Mouse (Mus musculus): ENCODE measurements around the gene Prr13. TPM values are rescaled to one million over a fixed set of nuclear protein-coding genes. Genes with fewer than 3 reads are reported as not detected.

Gene Prr13
- polyA plus RNA-seq, 1 experiment: 978 TPM

- H3K4me1 ChIP-seq: peaks cover 16% of the 10 kb centered on the region
- H3K9me3 ChIP-seq: no peaks in the 10 kb centered on the region
- H3K4me3 ChIP-seq (replicated peaks): no peak overlapping the region
- H3K27me3 ChIP-seq (replicated peaks): no peaks in the 10 kb centered on the region
- TF ChIP-seq FLI1 (IDR thresholded peaks at IDR 0.05; ENCODE audit: low read length) (no peak), GATA1 (IDR thresholded peaks at IDR 0.05; ENCODE audit: borderline replicate concordance, low read length) (no peak)
- H3K36me3 ChIP-seq (replicated peaks; ENCODE audit: low read length): peaks cover 97% of the 10 kb centered on the region
Measured at GRCm38 (mm10) chr15:102501084-102501814, 42.4 kb downstream of the Prr13 start.

DNA sequence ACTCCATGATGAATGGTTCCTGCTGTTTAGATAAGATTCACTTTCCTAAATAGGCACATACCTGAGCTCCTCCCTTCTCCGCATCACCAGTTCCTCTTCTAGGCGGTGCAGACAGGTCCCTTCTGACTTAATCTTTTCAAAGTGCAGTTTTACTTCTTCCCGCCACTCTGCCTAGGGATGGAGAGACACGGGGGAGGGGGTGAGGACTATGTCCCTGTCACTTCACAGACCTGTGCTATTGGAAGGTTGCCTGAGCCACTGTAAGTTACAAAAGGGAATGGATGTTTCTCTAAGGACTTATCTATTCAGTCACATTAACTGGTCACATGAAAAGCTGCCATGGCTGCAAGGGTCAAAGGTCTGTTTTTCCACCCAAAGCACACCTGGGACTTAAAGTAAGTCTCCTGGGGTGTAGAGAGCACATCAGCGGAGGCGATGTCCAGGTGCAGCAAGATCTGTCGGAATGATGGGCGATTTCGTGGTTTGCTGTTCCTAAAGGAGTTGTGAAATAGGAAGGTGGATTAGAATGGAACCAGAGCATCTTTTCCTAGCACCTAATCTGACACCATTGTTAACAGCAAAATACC is 43.5 kb downstream of the Prr13 start:
- no peaks in the 10 kb centered on the region for H3K27me3 ChIP-seq (replicated peaks)
- no peak overlapping the region for H3K4me3 ChIP-seq (replicated peaks)
- H3K4me1 ChIP-seq: peaks cover 17% of the 10 kb centered on the region
- peaks cover 91% of the 10 kb centered on the region for H3K36me3 ChIP-seq (replicated peaks; ENCODE audit: low read length)
- no peaks in the 10 kb centered on the region for H3K9me3 ChIP-seq
- no peak for TF ChIP-seq GATA1 (IDR thresholded peaks at IDR 0.05; ENCODE audit: borderline replicate concordance, low read length)
- TF ChIP-seq FLI1 (IDR thresholded peaks at IDR 0.05; ENCODE audit: low read length): no peak

GRCm38 (mm10) chr15:102503447-102503846 is 44.6 kb downstream of the Prr13 start, which contains the start of gene Gm10337:
TSS of gene Gm10337 (plus strand) at chr15:102503722.
- Histone ChIP-seq H3K36me3 (replicated peaks; ENCODE audit: low read length) (peaks cover 82% of the 10 kb centered on the region), H3K9me3 (no peaks in the 10 kb centered on the region), H3K4me3 (replicated peaks) (no peak within 1 kb of the TSS), H3K4me1 (peaks cover 21% of the 10 kb centered on the region), H3K27me3 (replicated peaks) (no peaks in the 10 kb centered on the region)
- TF ChIP-seq GATA1 (IDR thresholded peaks at IDR 0.05; ENCODE audit: borderline replicate concordance, low read length) (no peak), FLI1 (IDR thresholded peaks at IDR 0.05; ENCODE audit: low read length) (no peak)

- no peak overlapping the region for H3K4me3 ChIP-seq (replicated peaks)
- no peak for TF ChIP-seq GATA1 (IDR thresholded peaks at IDR 0.05; ENCODE audit: borderline replicate concordance, low read length)
- TF ChIP-seq FLI1 (IDR thresholded peaks at IDR 0.05; ENCODE audit: low read length): no peak
- peaks cover 22% of the 10 kb centered on the region for H3K4me1 ChIP-seq
- no peaks in the 10 kb centered on the region for H3K9me3 ChIP-seq
- H3K36me3 ChIP-seq (replicated peaks; ENCODE audit: low read length): peaks cover 76% of the 10 kb centered on the region
- no peaks in the 10 kb centered on the region for H3K27me3 ChIP-seq (replicated peaks)
Measured at GRCm38 (mm10) chr15:102503924-102504782, 45.3 kb downstream of the Prr13 start.

- TF ChIP-seq FLI1 (IDR thresholded peaks at IDR 0.05; ENCODE audit: low read length): no peak
- TF ChIP-seq GATA1 (IDR thresholded peaks at IDR 0.05; ENCODE audit: borderline replicate concordance, low read length): no peak
- no peaks in the 10 kb centered on the region for H3K9me3 ChIP-seq
- H3K4me3 ChIP-seq (replicated peaks): no peak overlapping the region
- peaks cover 66% of the 10 kb centered on the region for H3K36me3 ChIP-seq (replicated peaks; ENCODE audit: low read length)
- H3K27me3 ChIP-seq (replicated peaks): no peaks in the 10 kb centered on the region
- H3K4me1 ChIP-seq: peaks cover 32% of the 10 kb centered on the region
Measured at GRCm38 (mm10) chr15:102505073-102505769, 46.4 kb downstream of the Prr13 start.

DNA sequence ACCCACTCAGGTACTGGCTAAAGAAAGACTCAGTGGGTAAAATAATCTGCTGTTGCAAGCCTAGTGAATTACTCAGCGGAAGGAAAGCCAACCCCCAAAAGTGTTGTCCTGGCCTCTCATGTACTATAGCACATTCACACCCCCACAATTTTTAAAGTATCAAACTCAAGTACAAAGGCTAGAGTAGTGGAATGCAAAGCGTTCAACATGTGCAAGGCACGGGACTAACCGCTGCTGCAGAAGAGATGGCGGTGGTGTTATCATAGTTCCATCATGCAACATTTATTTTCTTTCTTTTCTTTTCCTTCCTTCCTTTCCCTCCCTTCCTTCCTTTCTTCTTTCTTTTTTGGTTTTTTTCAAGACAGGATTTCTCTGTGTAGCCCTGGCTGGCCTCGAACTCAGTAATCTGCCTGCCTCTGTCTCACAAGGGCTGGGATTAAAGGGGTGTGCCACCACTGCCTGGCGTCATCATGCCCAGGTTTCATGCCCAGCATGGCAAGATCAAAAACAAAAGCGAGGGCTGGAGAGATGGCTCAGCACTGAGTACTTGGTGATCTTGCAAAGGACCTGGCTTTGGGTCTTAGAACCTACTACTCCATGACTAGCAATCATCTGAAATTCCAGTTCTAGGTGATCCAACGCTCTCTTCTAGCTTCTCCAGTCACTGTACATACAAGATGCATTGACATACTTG is 47.1 kb downstream of the Prr13 start:
- Histone ChIP-seq H3K9me3 (no peaks in the 10 kb centered on the region), H3K36me3 (replicated peaks; ENCODE audit: low read length) (peaks cover 59% of the 10 kb centered on the region), H3K4me1 (peaks cover 37% of the 10 kb centered on the region), H3K4me3 (replicated peaks) (no peak overlapping the region), H3K27me3 (replicated peaks) (no peaks in the 10 kb centered on the region)
- no peak for TF ChIP-seq GATA1 (IDR thresholded peaks at IDR 0.05; ENCODE audit: borderline replicate concordance, low read length)
- no peak for TF ChIP-seq FLI1 (IDR thresholded peaks at IDR 0.05; ENCODE audit: low read length)

GRCm38 (mm10) chr15:102506464-102506830 is 47.6 kb downstream of the Prr13 start:
- Histone ChIP-seq H3K36me3 (replicated peaks; ENCODE audit: low read length) (peaks cover 53% of the 10 kb centered on the region), H3K27me3 (replicated peaks) (peaks cover 3% of the 10 kb centered on the region), H3K4me3 (replicated peaks) (no peak overlapping the region), H3K9me3 (no peaks in the 10 kb centered on the region), H3K4me1 (peaks cover 42% of the 10 kb centered on the region)
- TF ChIP-seq GATA1 (IDR thresholded peaks at IDR 0.05; ENCODE audit: borderline replicate concordance, low read length) (no peak), FLI1 (IDR thresholded peaks at IDR 0.05; ENCODE audit: low read length) (no peak)

DNA sequence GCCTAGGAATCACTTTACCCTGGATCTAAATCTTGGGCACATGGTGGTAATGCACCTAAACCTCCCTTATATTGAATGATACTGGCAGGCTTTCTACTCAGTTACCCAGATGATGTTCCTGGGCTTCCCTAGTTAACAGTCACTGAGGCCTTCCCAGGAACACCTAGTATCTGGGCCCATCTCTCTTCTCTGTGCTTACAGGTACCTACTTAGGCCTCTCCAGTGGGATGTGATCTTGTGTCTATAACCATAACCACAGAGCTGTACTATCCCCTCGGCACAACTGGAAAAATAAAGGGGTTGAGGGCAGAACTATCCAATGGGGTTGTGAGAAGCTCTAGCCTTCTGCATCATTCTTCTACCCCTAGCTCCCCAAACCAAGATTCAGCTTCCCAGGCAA is 48.0 kb downstream of the Prr13 start:
- Histone ChIP-seq H3K9me3 (no peaks in the 10 kb centered on the region), H3K4me3 (replicated peaks) (no peak overlapping the region), H3K36me3 (replicated peaks; ENCODE audit: low read length) (peaks cover 49% of the 10 kb centered on the region), H3K4me1 (peaks cover 46% of the 10 kb centered on the region), H3K27me3 (replicated peaks) (peaks cover 3% of the 10 kb centered on the region)
- TF ChIP-seq GATA1 (IDR thresholded peaks at IDR 0.05; ENCODE audit: borderline replicate concordance, low read length) (no peak), FLI1 (IDR thresholded peaks at IDR 0.05; ENCODE audit: low read length) (no peak)

- Histone ChIP-seq H3K36me3 (replicated peaks; ENCODE audit: low read length) (peaks cover 42% of the 10 kb centered on the region), H3K4me1 (peaks cover 53% of the 10 kb centered on the region), H3K27me3 (replicated peaks) (peaks cover 4% of the 10 kb centered on the region), H3K9me3 (no peaks in the 10 kb centered on the region), H3K4me3 (replicated peaks) (no peak overlapping the region)
- TF ChIP-seq GATA1 (IDR thresholded peaks at IDR 0.05; ENCODE audit: borderline replicate concordance, low read length): no peak
- no peak for TF ChIP-seq FLI1 (IDR thresholded peaks at IDR 0.05; ENCODE audit: low read length)
Measured at GRCm38 (mm10) chr15:102507561-102507960, 48.7 kb downstream of the Prr13 start.
